Mouse (Mus musculus) spleen, postnatal 10 days (tissue): ENCODE measurements around the gene Aida.
"Not testable (repeated sequence)": the region's sequence is repeated elsewhere in the genome, so short reads cannot be mapped to it uniquely, and the experiment has no call there.

ENCODE experiments used
- DNase-seq, 2 experiments: peaks; one replicate each; pipeline ENCODE4 v3.0.0; 2021 to 2022; ENCODE audit warnings: low spot score in 2 of 2

The Aida gene

GRCm38 (mm10) chr1:183320708-183321107 is 24.3 kb downstream of the Aida start:
- no peak for DNase-seq

- not testable (repeated sequence) for DNase-seq
These were observed 26.1 kb downstream of the Aida start for GRCm38 (mm10) chr1:183322496-183322895.

- DNase-seq = no peak
These were observed 27.5 kb downstream of the Aida start for GRCm38 (mm10) chr1:183323923-183324322.

GRCm38 (mm10) chr1:183324433-183324832 is 28.0 kb downstream of the Aida start:
- DNase-seq = no peak

- no peak for DNase-seq
These were observed 30.8 kb downstream of the Aida start for GRCm38 (mm10) chr1:183327171-183327570.

GRCm38 (mm10) chr1:183342902-183343301 is 46.5 kb downstream of the Aida start:
- not testable (repeated sequence) for DNase-seq

GRCm38 (mm10) chr1:183344886-183345816 is 48.8 kb downstream of the Aida start:
- peak; percentile 87 to 93 for DNase-seq

- no peak for DNase-seq
These were observed 49.4 kb downstream of the Aida start for GRCm38 (mm10) chr1:183345817-183346195.

GRCm38 (mm10) chr1:183349840-183350239 is 53.5 kb downstream of the Aida start:
- DNase-seq = peak in 1 of 2 experiments; percentile 70

GRCm38 (mm10) chr1:183358901-183359300 is 62.5 kb downstream of the Aida start:
- DNase-seq = no peak

GRCm38 (mm10) chr1:183362301-183362700 is 65.9 kb downstream of the Aida start:
- no peak for DNase-seq

GRCm38 (mm10) chr1:183362729-183363576 is 66.6 kb downstream of the Aida start:
- no peak for DNase-seq

GRCm38 (mm10) chr1:183363577-183363867 is 67.1 kb downstream of the Aida start:
- DNase-seq = no peak

GRCm38 (mm10) chr1:183366361-183366760 is 70.0 kb downstream of the Aida start:
- no peak for DNase-seq

GRCm38 (mm10) chr1:183368601-183369400 is 72.4 kb downstream of the Aida start:
- no peak for DNase-seq

- peak; percentile 74 to 92 for DNase-seq
These were observed 73.1 kb downstream of the Aida start, which contains the start of gene Mia3 for GRCm38 (mm10) chr1:183369427-183370014. Gene Mia3 (minus strand): TSS chr1:183369553.

- DNase-seq = no peak
These were observed 78.3 kb downstream of the Aida start for GRCm38 (mm10) chr1:183374728-183375127.
